Mouse (Mus musculus): ENCODE measurements at regions not wholly inside any gene's neighbourhood (a gene's known extent, or its start where the extent isn't known, plus 50 kb on each side); places are given as distances from the start of the nearest gene placed in this dataset.

GRCm38 (mm10) chr17:47149158-47149557 is 138.8 kb upstream of the Ubr2 start:
- Histone ChIP-seq H3K36me3 (ENCODE audit: insufficient read depth) (peaks cover 9% of the 10 kb centered on the region; the same call in 1 of the 2 replicates), H3K4me2 (no peak overlapping the region), H3K4me1 (ENCODE audit: insufficient read depth) (peaks cover 34% of the 10 kb centered on the region), H3K27ac (ENCODE audit: low read depth) (no peak overlapping the region), H3K27me3 (ENCODE audit: insufficient read depth, low read length) (no peaks in the 10 kb centered on the region), H3K9ac (no peak overlapping the region), H3K9me3 (ENCODE audit: low read depth, low read length) (no peaks in the 10 kb centered on the region), H3K4me3 (ENCODE audit: low read depth, low read length) (no peak overlapping the region)
- DNase-seq (no peak), ATAC-seq (ENCODE audit: insufficient read depth) (no peak)
- no peak for TF ChIP-seq CTCF (IDR thresholded peaks at IDR 0.05; ENCODE audit: low read depth)
- 82% methylated on average over 9 of the region's 9 CpGs for WGBS

GRCm38 (mm10) chr17:47146640-47147039 is 136.3 kb upstream of the Ubr2 start:
- Histone ChIP-seq H3K4me1 (ENCODE audit: insufficient read depth) (peaks cover 32% of the 10 kb centered on the region), H3K27me3 (ENCODE audit: insufficient read depth, low read length) (no peaks in the 10 kb centered on the region), H3K9ac (no peak overlapping the region), H3K36me3 (ENCODE audit: insufficient read depth) (peaks cover 9% of the 10 kb centered on the region; the same call in 1 of the 2 replicates), H3K27ac (ENCODE audit: low read depth) (no peak overlapping the region), H3K9me3 (ENCODE audit: low read depth, low read length) (no peaks in the 10 kb centered on the region), H3K4me3 (ENCODE audit: low read depth, low read length) (no peak overlapping the region), H3K4me2 (no peak overlapping the region)
- TF ChIP-seq CTCF (IDR thresholded peaks at IDR 0.05; ENCODE audit: low read depth), result peak; percentile 63
- WGBS, result 91% methylated on average over 4 of the region's 4 CpGs
- ATAC-seq (ENCODE audit: insufficient read depth), result no peak
- DNase-seq, result peak; percentile 40

DNA sequence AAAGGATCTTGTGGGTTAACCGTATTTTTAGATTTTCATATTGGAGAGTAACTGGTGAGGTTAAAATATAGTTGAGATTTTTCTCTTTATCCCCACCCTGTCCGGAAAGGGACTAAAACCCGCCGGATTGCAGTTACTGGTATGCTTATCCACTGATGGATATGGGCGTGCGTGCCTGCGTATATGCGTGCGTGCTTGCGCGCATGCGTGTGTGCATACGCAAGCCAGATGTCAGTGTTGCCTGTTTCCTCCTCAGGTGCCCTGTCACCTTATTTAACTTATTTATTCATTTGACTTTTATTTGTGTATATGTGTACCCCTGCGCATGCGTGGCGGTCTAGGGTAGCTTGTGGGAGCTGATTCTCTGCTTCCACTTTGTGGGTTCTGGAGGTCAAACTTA is 135.2 kb upstream of the Ubr2 start:
- Histone ChIP-seq H3K4me1 (ENCODE audit: insufficient read depth) (peaks cover 23% of the 10 kb centered on the region), H3K27me3 (ENCODE audit: insufficient read depth, low read length) (no peaks in the 10 kb centered on the region), H3K4me2 (peak overlapping the region; percentile 90; the same call in 1 of the 2 replicates), H3K4me3 (ENCODE audit: low read depth, low read length) (no peak overlapping the region), H3K36me3 (ENCODE audit: insufficient read depth) (peaks cover 9% of the 10 kb centered on the region; the same call in 1 of the 2 replicates), H3K9me3 (ENCODE audit: low read depth, low read length) (no peaks in the 10 kb centered on the region), H3K9ac (no peak overlapping the region), H3K27ac (ENCODE audit: low read depth) (no peak overlapping the region)
- ATAC-seq (ENCODE audit: insufficient read depth), result no peak
- DNase-seq, result no peak
- 94% methylated on average over 16 of the region's 16 CpGs for WGBS
- TF ChIP-seq CTCF (IDR thresholded peaks at IDR 0.05; ENCODE audit: low read depth), result no peak

DNA sequence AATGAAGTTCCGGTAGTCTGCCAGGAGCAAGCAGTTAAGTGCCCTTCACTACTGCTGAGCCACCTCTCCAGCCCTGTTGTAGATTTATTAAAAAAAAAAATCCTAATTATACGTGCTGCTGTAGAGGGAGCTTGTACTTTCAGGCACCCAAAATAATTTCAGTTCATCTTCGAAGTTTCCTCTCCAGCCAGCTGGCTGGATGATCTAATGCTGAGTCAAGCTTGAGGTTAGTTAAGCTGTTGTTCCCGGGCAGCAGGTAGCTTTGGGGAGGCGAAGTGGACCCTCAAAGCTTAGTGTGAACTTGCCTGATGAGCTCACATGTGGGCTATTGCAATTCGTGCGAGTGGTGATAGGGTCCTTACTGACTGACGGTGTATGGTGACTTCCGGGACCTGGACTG is 134.6 kb upstream of the Ubr2 start:
- H3K4me1 ChIP-seq (ENCODE audit: insufficient read depth), result peaks cover 22% of the 10 kb centered on the region
- DNase-seq (no peak), ATAC-seq (ENCODE audit: insufficient read depth) (no peak)
- no peaks in the 10 kb centered on the region for H3K9me3 ChIP-seq (ENCODE audit: low read depth, low read length)
- peaks cover 9% of the 10 kb centered on the region; the same call in 1 of the 2 replicates for H3K36me3 ChIP-seq (ENCODE audit: insufficient read depth)
- no peak overlapping the region for H3K9ac ChIP-seq
- TF ChIP-seq CTCF (IDR thresholded peaks at IDR 0.05; ENCODE audit: low read depth), result no peak
- H3K27me3 ChIP-seq (ENCODE audit: insufficient read depth, low read length), result no peaks in the 10 kb centered on the region
- no peak overlapping the region for H3K4me3 ChIP-seq (ENCODE audit: low read depth, low read length)
- 72% methylated on average over 9 of the region's 9 CpGs for WGBS
- H3K4me2 ChIP-seq, result peak overlapping the region; percentile 90; the same call in 1 of the 2 replicates
- 0 out of 2 replicates have a peak overlapping the region, but pooled peaks have one; percentile 46 for H3K27ac ChIP-seq (ENCODE audit: low read depth)

DNA sequence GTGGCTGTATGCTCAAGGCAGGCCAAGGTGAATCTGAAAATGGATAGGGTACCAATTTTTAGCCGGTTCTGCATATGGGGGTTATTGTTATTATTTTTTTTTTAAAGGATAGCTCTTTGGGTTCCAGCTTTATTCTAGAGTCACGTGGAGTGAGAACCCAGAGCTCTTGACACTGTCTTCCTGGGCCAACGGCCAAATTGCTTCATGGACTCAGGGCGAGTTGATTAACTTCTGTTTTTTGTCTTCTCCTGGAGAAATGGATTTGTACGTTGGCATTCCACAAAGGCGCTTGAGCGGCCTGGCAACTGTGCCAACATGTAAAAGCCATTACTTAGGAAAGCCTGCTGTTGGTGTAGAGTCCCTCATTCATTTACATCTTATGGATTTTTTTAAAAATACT is 134.1 kb upstream of the Ubr2 start:
- Histone ChIP-seq H3K27me3 (ENCODE audit: insufficient read depth, low read length) (no peaks in the 10 kb centered on the region), H3K27ac (ENCODE audit: low read depth) (peak overlapping the region; percentile 46; the same call in 1 of the 2 replicates), H3K9ac (no peak overlapping the region), H3K9me3 (ENCODE audit: low read depth, low read length) (no peaks in the 10 kb centered on the region), H3K4me1 (ENCODE audit: insufficient read depth) (peaks cover 22% of the 10 kb centered on the region), H3K4me3 (ENCODE audit: low read depth, low read length) (no peak overlapping the region), H3K4me2 (peak overlapping the region; percentile 90), H3K36me3 (ENCODE audit: insufficient read depth) (peaks cover 9% of the 10 kb centered on the region; the same call in 1 of the 2 replicates)
- TF ChIP-seq CTCF (IDR thresholded peaks at IDR 0.05; ENCODE audit: low read depth), result no peak
- DNase-seq (peak; percentile 65), ATAC-seq (ENCODE audit: insufficient read depth) (no peak)
- WGBS, result 42% methylated on average over 7 of the region's 7 CpGs

GRCm38 (mm10) chr17:47143898-47144297 is 133.5 kb upstream of the Ubr2 start:
- Histone ChIP-seq H3K27me3 (ENCODE audit: insufficient read depth, low read length) (no peaks in the 10 kb centered on the region), H3K9ac (0 out of 2 replicates have a peak overlapping the region, but pooled peaks have one; percentile 6), H3K9me3 (ENCODE audit: low read depth, low read length) (no peaks in the 10 kb centered on the region), H3K27ac (ENCODE audit: low read depth) (no peak overlapping the region; the same call in 1 of the 2 replicates), H3K36me3 (ENCODE audit: insufficient read depth) (peaks cover 8% of the 10 kb centered on the region; the same call in 1 of the 2 replicates), H3K4me2 (peak overlapping the region; percentile 90), H3K4me1 (ENCODE audit: insufficient read depth) (peaks cover 28% of the 10 kb centered on the region), H3K4me3 (ENCODE audit: low read depth, low read length) (peak overlapping the region; percentile 67)
- DNase-seq (no peak), ATAC-seq (ENCODE audit: insufficient read depth) (no peak)
- TF ChIP-seq CTCF (IDR thresholded peaks at IDR 0.05; ENCODE audit: low read depth), result no peak
- WGBS, result 42% methylated on average over 7 of the region's 7 CpGs

GRCm38 (mm10) chr17:47142885-47143284 is 132.5 kb upstream of the Ubr2 start:
- DNase-seq, result peak; percentile 72
- Histone ChIP-seq H3K4me2 (peak overlapping the region; percentile 90), H3K9me3 (ENCODE audit: low read depth, low read length) (no peaks in the 10 kb centered on the region), H3K36me3 (ENCODE audit: insufficient read depth) (0 out of 2 replicates have a peak, but pooled peaks cover 4% of the 10 kb centered on the region), H3K27me3 (ENCODE audit: insufficient read depth, low read length) (no peaks in the 10 kb centered on the region), H3K9ac (peak overlapping the region; percentile 78; the same call in 1 of the 2 replicates), H3K4me1 (ENCODE audit: insufficient read depth) (peaks cover 35% of the 10 kb centered on the region), H3K27ac (ENCODE audit: low read depth) (peak overlapping the region; percentile 99; the same call in 1 of the 2 replicates), H3K4me3 (ENCODE audit: low read depth, low read length) (peak overlapping the region; percentile 67)
- no peak for ATAC-seq (ENCODE audit: insufficient read depth)
- WGBS, result 5% methylated on average over 7 of the region's 7 CpGs
- no peak for TF ChIP-seq CTCF (IDR thresholded peaks at IDR 0.05; ENCODE audit: low read depth)
